Mouse (Mus musculus): Measurements from ENCODE around the gene Chst11.

GRCm38 (mm10) chr10:83185121-83185520 lies 199.8 kb downstream of the Chst11 start:
- no peak for TF ChIP-seq POLR2A (IDR thresholded peaks at IDR 0.05; ENCODE audit: borderline replicate concordance, extremely low read depth, low read depth, low read length)
- TF ChIP-seq CTCF (IDR thresholded peaks at IDR 0.05; ENCODE audit: insufficient read depth, low read length), result no peak
